Mouse (Mus musculus): ENCODE data around the gene Krba1. TPM values are rescaled to one million over a fixed set of nuclear protein-coding genes. Genes with fewer than 3 reads are reported as not detected.

Gene Krba1
- 2.1 TPM for polyA plus RNA-seq (2014; fragmentation: Illumina TruSeq; extraction: RNeasy Lipid Tissue Mini Kit (QIAGEN cat#74804); ENCODE audit: low replicate concordance)

GRCm38 (mm10) chr6:48395105-48396007 lies at the start of gene Krba1:
Gene Krba1 (plus strand): TSS chr6:48395586.

GRCm38 (mm10) chr6:48445181-48446101 lies 50.1 kb downstream of the Krba1 start, which contains the start of gene Zfp467:
Gene Zfp467 (minus strand): TSS chr6:48445825.

GRCm38 (mm10) chr6:48447929-48448328 lies 52.5 kb downstream of the Krba1 start, which contains the start of gene Sspo:
Gene Sspo (plus strand): TSS chr6:48448229.

Other genes with a start within 250 kb of the Krba1 start
- gene Zfp467, start 50.2 kb downstream of the Krba1 start, polyA plus RNA-seq (2014; fragmentation: Illumina TruSeq; extraction: RNeasy Lipid Tissue Mini Kit (QIAGEN cat#74804); ENCODE audit: low replicate concordance): 2.6 TPM
- not detected for gene Sspo, start 52.6 kb downstream of the Krba1 start, polyA plus RNA-seq (2014; fragmentation: Illumina TruSeq; extraction: RNeasy Lipid Tissue Mini Kit (QIAGEN cat#74804); ENCODE audit: low replicate concordance)
- gene Atp6v0e2, start 142.0 kb downstream of the Krba1 start, polyA plus RNA-seq (2014; fragmentation: Illumina TruSeq; extraction: RNeasy Lipid Tissue Mini Kit (QIAGEN cat#74804); ENCODE audit: low replicate concordance): 7.1 TPM
- gene Lrrc61, start 159.2 kb downstream of the Krba1 start, polyA plus RNA-seq (2014; fragmentation: Illumina TruSeq; extraction: RNeasy Lipid Tissue Mini Kit (QIAGEN cat#74804); ENCODE audit: low replicate concordance): 0.97 TPM
- 2.2 TPM for gene Rarres2, start 177.2 kb downstream of the Krba1 start, polyA plus RNA-seq (2014; fragmentation: Illumina TruSeq; extraction: RNeasy Lipid Tissue Mini Kit (QIAGEN cat#74804); ENCODE audit: low replicate concordance)
- not detected for gene Gm45021, start 194.0 kb downstream of the Krba1 start, polyA plus RNA-seq (2014; fragmentation: Illumina TruSeq; extraction: RNeasy Lipid Tissue Mini Kit (QIAGEN cat#74804); ENCODE audit: low replicate concordance)
- 1.3 TPM for gene Repin1, start 198.3 kb downstream of the Krba1 start, polyA plus RNA-seq (2014; fragmentation: Illumina TruSeq; extraction: RNeasy Lipid Tissue Mini Kit (QIAGEN cat#74804); ENCODE audit: low replicate concordance)
- gene Gm44965, start 198.4 kb downstream of the Krba1 start, polyA plus RNA-seq (2014; fragmentation: Illumina TruSeq; extraction: RNeasy Lipid Tissue Mini Kit (QIAGEN cat#74804); ENCODE audit: low replicate concordance): not detected
- not detected for gene Zfp775, start 206.5 kb downstream of the Krba1 start, polyA plus RNA-seq (2014; fragmentation: Illumina TruSeq; extraction: RNeasy Lipid Tissue Mini Kit (QIAGEN cat#74804); ENCODE audit: low replicate concordance)
- gene AI854703, start 231.2 kb downstream of the Krba1 start, polyA plus RNA-seq (2014; fragmentation: Illumina TruSeq; extraction: RNeasy Lipid Tissue Mini Kit (QIAGEN cat#74804); ENCODE audit: low replicate concordance): not detected